Mouse (Mus musculus): ENCODE results near the gene Idh3g.
"Not testable (repeated sequence)": the region's sequence is repeated elsewhere in the genome, so short reads cannot be mapped to it uniquely, and the experiment has no call there.

Gene Idh3g

GRCm38 (mm10) chrX:73756334-73757140 lies 30.2 kb downstream of the Idh3g start, which contains the start of gene Plxnb3:
Plxnb3 (plus strand) TSS chrX:73757090.
- no peak for DNase-seq

DNA sequence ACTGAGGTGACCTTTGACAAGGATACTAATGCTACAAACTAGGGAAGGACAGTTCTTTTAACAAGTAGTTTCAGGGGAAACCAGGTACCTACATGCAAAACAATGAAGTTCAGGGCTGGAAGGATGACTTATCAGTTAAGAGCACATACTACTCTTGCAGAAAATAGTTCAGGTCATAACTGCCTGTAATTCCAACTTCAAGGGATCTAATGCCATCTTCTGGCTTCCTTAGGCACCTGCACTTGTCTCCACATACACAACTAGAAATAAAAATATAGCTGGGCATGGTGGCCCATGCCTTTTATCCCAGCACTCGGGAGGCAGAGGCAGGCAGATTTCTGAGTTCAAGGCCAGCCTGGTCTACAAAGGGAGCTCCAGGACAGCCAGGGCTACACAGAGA lies 37.7 kb downstream of the Idh3g start:
- DNase-seq = no peak

DNA sequence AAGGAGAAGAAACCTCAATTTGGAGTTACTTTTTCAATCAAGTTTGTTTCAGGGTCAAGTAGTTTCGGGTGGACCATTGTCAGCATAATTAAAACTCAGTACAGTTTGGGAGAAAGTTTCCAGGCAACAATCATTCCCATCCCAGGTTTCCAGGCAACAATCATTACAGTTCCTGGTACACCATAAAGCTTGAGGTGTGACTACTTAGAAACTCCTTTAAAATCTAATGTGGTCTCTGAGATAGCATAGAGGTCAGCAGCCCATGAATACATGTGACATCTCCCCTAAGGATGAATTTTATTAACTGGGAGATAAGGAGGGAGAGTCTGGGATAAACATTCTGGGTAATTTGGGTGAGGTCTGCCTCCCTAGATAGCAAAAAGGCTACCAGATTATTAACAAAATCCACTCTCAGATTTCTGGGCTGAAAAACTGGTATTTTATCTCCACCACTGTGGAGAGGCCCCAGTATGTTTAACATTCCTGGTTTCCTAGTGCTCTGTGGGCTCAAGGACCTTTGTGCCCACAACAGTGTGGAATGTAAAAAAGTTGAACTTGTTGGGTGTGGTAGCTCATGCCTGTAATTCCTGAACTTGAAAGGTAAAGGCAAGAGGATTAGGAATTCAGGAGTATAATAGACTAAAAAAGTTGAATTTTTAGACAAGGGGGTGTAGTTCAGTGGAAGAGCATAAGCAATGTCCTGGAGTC lies 41.8 kb downstream of the Idh3g start:
- no peak for DNase-seq

GRCm38 (mm10) chrX:73739841-73740240 lies 46.9 kb downstream of the Idh3g start:
- not testable (repeated sequence) for DNase-seq

- no peak for DNase-seq
These were observed 47.5 kb downstream of the Idh3g start for GRCm38 (mm10) chrX:73739151-73739550.

- no peak for DNase-seq
These were observed 48.5 kb downstream of the Idh3g start for GRCm38 (mm10) chrX:73738155-73738554.

GRCm38 (mm10) chrX:73730908-73731307 lies 55.8 kb downstream of the Idh3g start:
- no peak for DNase-seq

Data from thymus, adult 18-20 months (tissue).